23 mouse cellular contexts compared by ENCODE assay signal in the genomic region with DNA sequence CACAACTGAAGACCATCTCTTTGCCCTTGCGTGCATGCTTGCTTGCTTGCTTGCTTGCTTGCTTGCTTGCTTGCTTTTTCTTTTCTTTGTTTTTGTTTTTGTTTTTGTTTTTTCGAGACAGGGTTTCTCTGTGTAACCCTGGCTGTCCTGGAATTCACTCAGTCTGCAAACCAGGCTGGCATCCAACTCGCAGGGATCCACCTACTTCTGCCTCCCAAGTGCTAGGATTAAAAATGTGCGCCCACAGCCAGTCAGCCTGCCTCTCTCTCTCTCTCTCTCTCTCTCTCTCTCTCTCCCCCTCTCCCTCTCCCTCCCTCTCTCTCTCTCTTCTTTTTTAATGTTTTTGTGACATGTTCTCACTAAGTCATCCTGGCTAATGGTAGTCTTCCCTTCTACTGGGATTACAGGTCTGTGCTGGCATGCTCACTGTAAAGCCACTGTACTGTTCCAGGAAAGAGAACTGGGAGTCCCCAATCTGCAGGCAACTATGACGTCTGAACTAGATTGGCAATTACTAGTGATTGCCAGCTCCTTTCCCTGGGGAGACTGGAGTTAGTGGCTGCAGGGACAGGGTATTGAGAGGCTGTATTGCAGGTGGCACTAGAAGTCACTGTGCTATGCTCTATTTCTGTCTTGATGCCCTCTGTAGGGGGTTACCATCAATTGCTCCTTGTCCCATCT. TPM values are rescaled to one million over a fixed set of nuclear protein-coding genes. Genes with fewer than 3 reads are reported as not detected.
DNase-seq lines count a peak whose midpoint lies in the region; ATAC-seq lines count a peak whose summit lies in the region.
"Had no signal": no experiment of that assay in that cellular context is flagged by ENCODE, and none has a peak within 500 bp of the region (broad histone marks: within the 10 kb centered on the region; RNA-seq: fewer than 3 reads in every experiment).

No protein-coding gene starts in this region.

- 0 out of 2 replicates have a peak overlapping the region, but pooled peaks have one; percentile 9 for H3K9ac ChIP-seq in limb, embryonic 13.5 days
- H3K9ac ChIP-seq: forebrain, embryonic 15.5 days; kidney, embryonic 15.5 days; liver, embryonic 15.5 days; midbrain, embryonic 13.5 days; neural tube, embryonic 12.5 days had no signal

- no peak overlapping the region for H3K4me3 ChIP-seq in limb, embryonic 13.5 days
- H3K4me3 ChIP-seq: forebrain, embryonic 15.5 days; kidney, embryonic 15.5 days; liver, embryonic 15.5 days; midbrain, embryonic 13.5 days; neural tube, embryonic 12.5 days had no signal

- no peak overlapping the region for H3K4me2 ChIP-seq in limb, embryonic 13.5 days (replicated peaks)
- H3K4me2 ChIP-seq: forebrain, embryonic 15.5 days; kidney, embryonic 15.5 days; liver, embryonic 15.5 days; midbrain, embryonic 13.5 days; neural tube, embryonic 12.5 days had no signal

- no peaks in the 10 kb centered on the region for H3K27me3 ChIP-seq in limb, embryonic 13.5 days
- H3K27me3 ChIP-seq: CH12.LX; forebrain, embryonic 15.5 days; kidney, embryonic 15.5 days; liver, embryonic 15.5 days; midbrain, embryonic 13.5 days; neural tube, embryonic 12.5 days had no signal

- H3K9me3 ChIP-seq in limb, embryonic 13.5 days = no peaks in the 10 kb centered on the region
- H3K9me3 ChIP-seq: forebrain, embryonic 15.5 days; kidney, embryonic 15.5 days; liver, embryonic 15.5 days; midbrain, embryonic 13.5 days; neural tube, embryonic 12.5 days had no signal

- peak; percentile 74; the same call in 1 of the 2 replicates for ATAC-seq in frontal cortex, adult (ENCODE audit: low TSS enrichment)
- ATAC-seq in limb, embryonic 13.5 days (ENCODE audit: low FRiP score, low read depth) = no peak
- ATAC-seq: forebrain, embryonic 15.5 days; hindbrain, postnatal 0 days; intestine, postnatal 0 days; midbrain, embryonic 13.5 days had no signal

- DNase-seq in frontal cortex, postnatal 10 days (ENCODE audit: low spot score in 2 of 2) = no peak
- peak; percentile 32 to 48 for DNase-seq in layer of hippocampus, postnatal 36 days
- no peak for DNase-seq in layer of hippocampus, adult 11-12 months (ENCODE audit: low spot score)
- DNase-seq in NIH3T3 (ENCODE audit: low read depth) = peak; percentile 29
- no peak for DNase-seq in spleen, postnatal 36 days (ENCODE audit: low spot score in 2 of 2)
- DNase-seq: cerebellum, adult 11-12 months; cerebellum, postnatal 14 days; embryo, embryonic 11 days; heart, adult 18-20 months; kidney, postnatal 4 days; lung, postnatal 10 days; thymus, postnatal 36 days had no signal

- no peaks in the 10 kb centered on the region for H3K36me3 ChIP-seq in limb, embryonic 13.5 days
- H3K36me3 ChIP-seq: forebrain, embryonic 15.5 days; kidney, embryonic 15.5 days; liver, embryonic 15.5 days; midbrain, embryonic 13.5 days; neural tube, embryonic 12.5 days had no signal

- 63% methylated on average over 5 of the region's 5 CpGs for WGBS in limb, embryonic 13.5 days

- H3K27ac ChIP-seq in limb, embryonic 13.5 days = no peak overlapping the region
- H3K27ac ChIP-seq: forebrain, embryonic 15.5 days; hindbrain, postnatal 0 days; kidney, embryonic 15.5 days; liver, embryonic 15.5 days; midbrain, embryonic 13.5 days; neural tube, embryonic 12.5 days had no signal

- H3K4me1 ChIP-seq in limb, embryonic 13.5 days = peaks cover 12% of the 10 kb centered on the region
- H3K4me1 ChIP-seq: forebrain, embryonic 15.5 days; kidney, embryonic 15.5 days; liver, embryonic 15.5 days; midbrain, embryonic 13.5 days; neural tube, embryonic 12.5 days had no signal

RNA-seq across cellular contexts. Expression of a gene that starts 20.9 kb away (rescaled TPM):
- total RNA-seq in layer of hippocampus, postnatal 36 days (2021) = 10 to 100 TPM; 39.4 to 41.2 TPM
- 8.6 and 8.8 TPM in 2 replicates for polyA plus RNA-seq in limb, embryonic 13.5 days (2015; fragmentation: Nextera tagmentation; extraction: Ambion mirVana)

RNA-seq across cellular contexts. Expression of a gene that starts 22.0 kb away (rescaled TPM):
- total RNA-seq in layer of hippocampus, postnatal 36 days (2021) = 1 to 10 TPM; 2.5 TPM
- 7.0 and 7.4 TPM in 2 replicates for polyA plus RNA-seq in limb, embryonic 13.5 days (2015; fragmentation: Nextera tagmentation; extraction: Ambion mirVana)

RNA-seq across cellular contexts. Expression of a gene that starts 25.3 kb away (rescaled TPM):
- 1 to 10 TPM in 1 of 2 experiments, under 1 TPM in 1; 0.91 to 1.7 TPM for total RNA-seq in layer of hippocampus, postnatal 36 days (2021)
- polyA plus RNA-seq in limb, embryonic 13.5 days (2015; fragmentation: Nextera tagmentation; extraction: Ambion mirVana) = 4.1 and 5.5 TPM in 2 replicates
- total RNA-seq: CH12.LX; megakaryocyte progenitor cell, adult 5-6 weeks had no signal

RNA-seq across cellular contexts. Expression of a gene that starts 45.5 kb away (rescaled TPM):
- 10 to 100 TPM; 60.2 to 67.8 TPM for total RNA-seq in layer of hippocampus, postnatal 36 days (2021)
- polyA plus RNA-seq in limb, embryonic 13.5 days (2015; fragmentation: Nextera tagmentation; extraction: Ambion mirVana) = 165 and 167 TPM in 2 replicates

Comparison
In these comparisons a context has a peak if more than half of its experiments do, and no peak if none do; other contexts are left out.
1. DNase-seq: peak in layer of hippocampus, postnatal 36 days (2 of 2) and NIH3T3 (single experiment); none in frontal cortex, postnatal 10 days (0 of 2), layer of hippocampus, adult 11-12 months (single experiment) and spleen, postnatal 36 days (0 of 2).